Mouse (Mus musculus) CH12.LX (cell line): ENCODE results near the gene Slc25a10.

ENCODE experiments used
- POLR2A ChIP-seq: IDR thresholded peaks from 2 replicates; pipeline ENCODE4 v1.6.1; 2011; ENCODE audit warnings: low read depth, mild to moderate bottlenecking, improper control_type of control experiment, low read length
- SMC3 ChIP-seq: IDR thresholded peaks from 2 replicates; pipeline ENCODE4 v1.6.1; 2011; ENCODE audit warnings: low read depth, low read length, improper control_type of control experiment
- USF1 ChIP-seq: IDR thresholded peaks from 2 replicates; pipeline ENCODE4 v1.6.1; 2014; ENCODE audit warnings: low read depth, mild to moderate bottlenecking, inconsistent platforms, low read length, improper control_type of control experiment

DNA sequence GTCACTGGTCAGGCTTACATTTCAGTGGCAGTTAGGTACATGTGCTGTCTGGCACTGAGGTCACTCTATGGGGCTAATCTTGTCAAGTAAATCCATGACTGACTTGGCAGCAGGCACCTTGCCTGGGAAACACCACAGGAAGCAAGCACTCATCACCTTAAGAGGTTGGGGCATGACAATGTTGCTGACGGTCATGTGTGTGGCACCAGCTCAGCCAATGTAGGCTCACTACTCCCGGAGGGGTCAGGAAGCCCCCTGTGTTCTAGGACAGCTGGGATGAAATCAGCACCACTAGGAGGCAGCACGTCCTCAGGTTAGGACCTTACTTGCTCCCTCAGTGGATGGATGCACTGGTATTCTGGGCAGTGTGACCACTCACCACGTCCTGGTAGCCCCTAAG lies 50.3 kb downstream of the Slc25a10 start:
- TF ChIP-seq USF1: no peak
- TF ChIP-seq POLR2A: no peak
- TF ChIP-seq SMC3: peak; percentile 45
